Mouse (Mus musculus): ENCODE measurements around the gene Zfp131.

Gene Zfp131

GRCm38 (mm10) chr13:119754635-119755020 is 36.1 kb downstream of the Zfp131 start:
- no peak for DNase-seq

- DNase-seq, result no peak
Observed at GRCm38 (mm10) chr13:119753859-119754634, 36.6 kb downstream of the Zfp131 start.

GRCm38 (mm10) chr13:119746930-119747329 is 43.8 kb downstream of the Zfp131 start:
- no peak for DNase-seq

- DNase-seq, result no peak
Observed at GRCm38 (mm10) chr13:119743470-119743869, 47.2 kb downstream of the Zfp131 start.

- DNase-seq, result no peak
Observed at GRCm38 (mm10) chr13:119742711-119743415, 47.8 kb downstream of the Zfp131 start.

GRCm38 (mm10) chr13:119741390-119742237 is 49.1 kb downstream of the Zfp131 start:
- no peak for DNase-seq

- DNase-seq, result no peak
Observed at GRCm38 (mm10) chr13:119731448-119731847, 59.2 kb downstream of the Zfp131 start.

GRCm38 (mm10) chr13:119729406-119729805 is 61.3 kb downstream of the Zfp131 start:
- no peak for DNase-seq

GRCm38 (mm10) chr13:119727608-119728387 is 62.9 kb downstream of the Zfp131 start:
- DNase-seq, result no peak

GRCm38 (mm10) chr13:119724541-119724940 is 66.1 kb downstream of the Zfp131 start:
- DNase-seq, result no peak

- DNase-seq, result no peak
Observed at GRCm38 (mm10) chr13:119723368-119723767, 67.3 kb downstream of the Zfp131 start.

GRCm38 (mm10) chr13:119722447-119722846 is 68.2 kb downstream of the Zfp131 start:
- no peak for DNase-seq

GRCm38 (mm10) chr13:119716105-119716504 is 74.6 kb downstream of the Zfp131 start:
- DNase-seq, result no peak
